Mouse (Mus musculus): ENCODE results near the gene Tut1.

GRCm38 (mm10) chr19:8998546-8998945 lies 44.9 kb downstream of the Tut1 start:
- TF ChIP-seq EP300 (IDR thresholded peaks at IDR 0.05; ENCODE audit: insufficient read depth, low read depth, low read length) = no peak
- no peak for TF ChIP-seq CTCF (IDR thresholded peaks at IDR 0.05; ENCODE audit: low read depth, low read length)
